Mouse (Mus musculus): ENCODE data around the gene Rps27. TPM values are rescaled to one million over a fixed set of nuclear protein-coding genes. Genes with fewer than 3 reads are reported as not detected.

Rps27 gene
- total and polyA plus RNA-seq, 3 experiments: 231 to 5,028 (median 2,953) TPM

GRCm38 (mm10) chr3:90202884-90203283 is 10.6 kb downstream of the Rps27 start:
- TF ChIP-seq GATA2 (IDR thresholded peaks at IDR 0.05; ENCODE audit: borderline replicate concordance, low read depth, low read length) (no peak), TAL1 (conservative IDR thresholded peaks at IDR 0.05; ENCODE audit: low read depth, low read length) (no peak), GATA1 (IDR thresholded peaks at IDR 0.05; ENCODE audit: borderline replicate concordance, low read length) (no peak), POLR2AphosphoS5 (IDR thresholded peaks at IDR 0.05; ENCODE audit: insufficient replicate concordance, low read depth, low read length) (no peak), CTCF (IDR thresholded peaks at IDR 0.05; ENCODE audit: low read depth, low read length) (no peak)
- Histone ChIP-seq H3K4me3 (ENCODE audit: low read depth, low read length) (no peak overlapping the region), H3K27me3 (ENCODE audit: insufficient read depth, low read length) (peaks cover 10% of the 10 kb centered on the region), H3K4me1 (ENCODE audit: insufficient read depth, low read depth, low read length) (no peaks in the 10 kb centered on the region), H3K36me3 (replicated peaks) (peaks cover 2% of the 10 kb centered on the region), H3K9me3 (replicated peaks) (no peaks in the 10 kb centered on the region)
- DNase-seq (ENCODE audit: low spot score) (no peak), ATAC-seq (ENCODE audit: extremely low read depth, insufficient number of reproducible peaks, low FRiP score, poor library complexity, severe bottlenecking) (no peak)

- ATAC-seq (ENCODE audit: extremely low read depth, insufficient number of reproducible peaks, low FRiP score, poor library complexity, severe bottlenecking) (no peak), DNase-seq (ENCODE audit: low spot score) (no peak)
- TF ChIP-seq POLR2AphosphoS5 (IDR thresholded peaks at IDR 0.05; ENCODE audit: insufficient replicate concordance, low read depth, low read length) (no peak), GATA2 (IDR thresholded peaks at IDR 0.05; ENCODE audit: borderline replicate concordance, low read depth, low read length) (no peak), TAL1 (conservative IDR thresholded peaks at IDR 0.05; ENCODE audit: low read depth, low read length) (no peak), GATA1 (IDR thresholded peaks at IDR 0.05; ENCODE audit: borderline replicate concordance, low read length) (no peak), CTCF (IDR thresholded peaks at IDR 0.05; ENCODE audit: low read depth, low read length) (no peak)
- Histone ChIP-seq H3K9me3 (replicated peaks) (no peaks in the 10 kb centered on the region), H3K4me3 (ENCODE audit: low read depth, low read length) (no peak overlapping the region), H3K36me3 (replicated peaks) (no peaks in the 10 kb centered on the region), H3K27me3 (ENCODE audit: insufficient read depth, low read length) (peaks cover 21% of the 10 kb centered on the region), H3K4me1 (ENCODE audit: insufficient read depth, low read depth, low read length) (no peaks in the 10 kb centered on the region; the same call in 1 of the 2 replicates)
Observed at GRCm38 (mm10) chr3:90197548-90197947, 15.9 kb downstream of the Rps27 start.

DNA sequence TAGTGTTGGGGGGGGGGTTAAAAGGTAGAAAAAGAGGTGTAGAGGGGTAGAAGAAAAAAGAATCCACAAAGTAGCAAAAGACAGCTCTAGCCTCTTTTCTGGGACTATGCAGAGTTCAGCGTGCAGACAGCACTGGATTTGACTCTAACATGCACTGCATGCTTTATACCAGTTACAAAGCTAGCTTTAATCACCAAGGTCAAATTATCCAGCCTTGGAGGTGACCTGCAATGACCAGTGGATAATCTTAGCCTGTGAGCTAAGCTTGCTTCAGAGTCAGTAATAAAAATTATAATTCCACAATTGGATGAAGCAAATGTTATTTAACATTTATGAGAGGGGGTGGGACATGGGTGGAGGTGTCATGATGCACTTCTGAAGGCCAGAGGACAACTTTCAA is 17.8 kb downstream of the Rps27 start:
- Histone ChIP-seq H3K4me1 (ENCODE audit: insufficient read depth, low read depth, low read length) (no peaks in the 10 kb centered on the region; the same call in 1 of the 2 replicates), H3K4me3 (ENCODE audit: low read depth, low read length) (no peak overlapping the region), H3K9me3 (replicated peaks) (no peaks in the 10 kb centered on the region), H3K27me3 (ENCODE audit: insufficient read depth, low read length) (peaks cover 22% of the 10 kb centered on the region), H3K36me3 (replicated peaks) (no peaks in the 10 kb centered on the region)
- TF ChIP-seq POLR2AphosphoS5 (IDR thresholded peaks at IDR 0.05; ENCODE audit: insufficient replicate concordance, low read depth, low read length) (no peak), CTCF (IDR thresholded peaks at IDR 0.05; ENCODE audit: low read depth, low read length) (no peak), GATA1 (IDR thresholded peaks at IDR 0.05; ENCODE audit: borderline replicate concordance, low read length) (no peak), GATA2 (IDR thresholded peaks at IDR 0.05; ENCODE audit: borderline replicate concordance, low read depth, low read length) (no peak), TAL1 (conservative IDR thresholded peaks at IDR 0.05; ENCODE audit: low read depth, low read length) (no peak)
- DNase-seq (ENCODE audit: low spot score): no peak
- ATAC-seq (ENCODE audit: extremely low read depth, insufficient number of reproducible peaks, low FRiP score, poor library complexity, severe bottlenecking): no peak

DNA sequence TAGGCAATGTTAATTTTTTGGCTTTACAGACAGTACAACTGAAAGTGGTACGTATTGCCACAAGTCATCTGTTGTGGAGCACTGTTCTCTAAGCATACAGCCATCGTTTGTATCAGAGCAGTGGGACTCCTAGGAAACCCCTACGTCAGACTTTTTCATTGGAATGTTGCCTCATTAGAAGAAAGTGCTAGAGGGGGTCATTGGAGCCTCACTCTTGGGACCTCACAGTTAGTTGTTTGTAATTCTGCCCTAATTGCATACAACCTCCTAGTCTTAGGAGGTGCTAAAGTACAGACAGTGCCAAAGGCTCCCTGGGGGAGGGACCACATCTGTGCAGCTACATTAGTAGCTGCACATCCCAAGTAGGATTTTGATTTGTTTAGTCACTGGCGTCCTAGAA is 18.7 kb downstream of the Rps27 start:
- TF ChIP-seq POLR2AphosphoS5 (IDR thresholded peaks at IDR 0.05; ENCODE audit: insufficient replicate concordance, low read depth, low read length) (no peak), TAL1 (conservative IDR thresholded peaks at IDR 0.05; ENCODE audit: low read depth, low read length) (no peak), CTCF (IDR thresholded peaks at IDR 0.05; ENCODE audit: low read depth, low read length) (no peak), GATA1 (IDR thresholded peaks at IDR 0.05; ENCODE audit: borderline replicate concordance, low read length) (no peak), GATA2 (IDR thresholded peaks at IDR 0.05; ENCODE audit: borderline replicate concordance, low read depth, low read length) (no peak)
- Histone ChIP-seq H3K36me3 (replicated peaks) (no peaks in the 10 kb centered on the region), H3K4me3 (ENCODE audit: low read depth, low read length) (no peak overlapping the region), H3K9me3 (replicated peaks) (no peaks in the 10 kb centered on the region), H3K4me1 (ENCODE audit: insufficient read depth, low read depth, low read length) (no peaks in the 10 kb centered on the region; the same call in 1 of the 2 replicates), H3K27me3 (ENCODE audit: insufficient read depth, low read length) (peaks cover 26% of the 10 kb centered on the region)
- DNase-seq (ENCODE audit: low spot score) (no peak), ATAC-seq (ENCODE audit: extremely low read depth, insufficient number of reproducible peaks, low FRiP score, poor library complexity, severe bottlenecking) (no peak)

GRCm38 (mm10) chr3:90190859-90191510 is 22.5 kb downstream of the Rps27 start:
- DNase-seq (ENCODE audit: low spot score): no peak
- Histone ChIP-seq H3K4me1 (ENCODE audit: insufficient read depth, low read depth, low read length) (no peaks in the 10 kb centered on the region; the same call in 1 of the 2 replicates), H3K9me3 (replicated peaks) (no peaks in the 10 kb centered on the region), H3K4me3 (ENCODE audit: low read depth, low read length) (no peak overlapping the region), H3K36me3 (replicated peaks) (no peaks in the 10 kb centered on the region), H3K27me3 (ENCODE audit: insufficient read depth, low read length) (peaks cover 30% of the 10 kb centered on the region)
- ATAC-seq (ENCODE audit: extremely low read depth, insufficient number of reproducible peaks, low FRiP score, poor library complexity, severe bottlenecking): no peak
- TF ChIP-seq GATA1 (IDR thresholded peaks at IDR 0.05; ENCODE audit: borderline replicate concordance, low read length) (no peak), GATA2 (IDR thresholded peaks at IDR 0.05; ENCODE audit: borderline replicate concordance, low read depth, low read length) (no peak)

DNA sequence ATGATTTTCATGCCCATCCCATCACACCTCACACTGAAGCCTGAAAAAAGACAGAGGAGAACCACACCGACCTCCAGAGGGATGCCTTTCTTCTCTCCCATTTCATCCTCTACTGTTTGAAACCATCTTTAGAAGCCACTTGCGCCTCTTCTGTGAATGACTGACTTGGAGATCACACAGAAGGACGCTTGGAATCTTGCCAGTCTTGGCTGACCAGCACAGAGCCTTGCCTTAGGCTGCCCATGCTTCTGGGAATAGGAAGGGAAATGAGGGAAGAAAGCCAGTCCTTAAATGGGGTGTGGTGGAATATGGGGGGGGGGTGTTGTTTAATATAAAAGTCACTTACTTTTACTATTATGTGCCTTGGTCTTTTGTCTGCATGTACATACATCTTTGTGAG is 29.9 kb downstream of the Rps27 start:
- no peaks in the 10 kb centered on the region for H3K9me3 ChIP-seq (replicated peaks)
- DNase-seq (ENCODE audit: low spot score) (no peak), ATAC-seq (ENCODE audit: extremely low read depth, insufficient number of reproducible peaks, low FRiP score, poor library complexity, severe bottlenecking) (no peak)
- no peak for TF ChIP-seq GATA1 (IDR thresholded peaks at IDR 0.05; ENCODE audit: borderline replicate concordance, low read length)
- no peak for TF ChIP-seq TAL1 (conservative IDR thresholded peaks at IDR 0.05; ENCODE audit: low read depth, low read length)
- TF ChIP-seq CTCF (IDR thresholded peaks at IDR 0.05; ENCODE audit: low read depth, low read length): no peak
- TF ChIP-seq GATA2 (IDR thresholded peaks at IDR 0.05; ENCODE audit: borderline replicate concordance, low read depth, low read length): no peak
- TF ChIP-seq POLR2AphosphoS5 (IDR thresholded peaks at IDR 0.05; ENCODE audit: insufficient replicate concordance, low read depth, low read length): no peak
- H3K4me3 ChIP-seq (ENCODE audit: low read depth, low read length): no peak overlapping the region
- no peaks in the 10 kb centered on the region for H3K36me3 ChIP-seq (replicated peaks)
- H3K27me3 ChIP-seq (ENCODE audit: insufficient read depth, low read length): peaks cover 12% of the 10 kb centered on the region; the same call in 1 of the 2 replicates
- H3K4me1 ChIP-seq (ENCODE audit: insufficient read depth, low read depth, low read length): no peaks in the 10 kb centered on the region

Measured in G1E (cell line).